Mouse (Mus musculus) intestine, embryonic 14.5 days (tissue): ENCODE data around the gene Pbx4. TPM values are rescaled to one million over a fixed set of nuclear protein-coding genes. Genes with fewer than 3 reads are reported as not detected.

ENCODE experiments used
- ATAC-seq: fragments of 200-750 bp; cut with Nextera tagmentation; replicated peaks from 2 replicates; pipeline ENCODE4 v1.8.0; 2017; ENCODE audit warnings: low read depth, moderate number of reproducible peaks, moderate TSS enrichment, moderate library complexity; ENCODE audit not compliant: low FRiP score, low TSS enrichment
- DNase-seq: peaks from one replicate; pipeline ENCODE4 v3.0.0-alpha.2; 2018; ENCODE audit warnings: low spot score
- H3K27ac ChIP-seq: fragments of 300-500 bp; sonication (generic); 2 replicates; pipeline ENCODE4 v1.5.1; 2014; ENCODE audit warnings: low read depth, mild to moderate bottlenecking, control low read depth
- H3K27me3 ChIP-seq: fragments of 300-500 bp; sonication (generic); replicated peaks from 2 replicates; pipeline ENCODE4 v1.6.1; 2014; ENCODE audit warnings: low read length, control low read depth; ENCODE audit not compliant: control insufficient read depth, insufficient read depth
- H3K36me3 ChIP-seq: fragments of 300-500 bp; sonication (generic); 2 replicates; pipeline ENCODE4 v1.6.1; 2014; ENCODE audit warnings: low read length, control low read depth; ENCODE audit not compliant: control insufficient read depth, insufficient read depth
- H3K4me1 ChIP-seq: fragments of 300-500 bp; sonication (generic); replicated peaks from 2 replicates; pipeline ENCODE4 v1.6.1; 2014; ENCODE audit warnings: low read length, control low read depth, mixed read lengths; ENCODE audit not compliant: control insufficient read depth, insufficient read depth
- H3K4me2 ChIP-seq: fragments of 300-500 bp; sonication (generic); 2 replicates; pipeline ENCODE4 v1.6.1; 2014; ENCODE audit warnings: low read length
- H3K4me3 ChIP-seq: fragments of 300-500 bp; sonication (generic); 2 replicates; pipeline ENCODE4 v1.5.1; 2014; ENCODE audit warnings: low read depth, low read length, control low read depth, mixed read lengths
- H3K9ac ChIP-seq: fragments of 300-500 bp; sonication (generic); 2 replicates; pipeline ENCODE4 v1.6.1; 2014; ENCODE audit warnings: mild to moderate bottlenecking, low read length
- H3K9me3 ChIP-seq: fragments of 300-500 bp; sonication (generic); 2 replicates; pipeline ENCODE4 v1.6.1; 2016; ENCODE audit warnings: low read length, control low read depth; ENCODE audit not compliant: control insufficient read depth
- WGBS: fragments of 180-500 bp; shearing (Covaris S2); extraction: QIAGEN DNeasy Blood & Tissue Kit; methylation state at CpG from one replicate; pipeline ENCODE4 v1.1.7; 2014; 5-methylcytosine and 5-hydroxymethylcytosine counted together
- polyA plus RNA-seq: library from polyadenylated mRNA; unstranded; fragments of >200 nt; fragmentation: Nextera tagmentation; extraction: Ambion mirVana; gene quantifications from 2 replicates; pipeline ENCODE4 v1.2.1, GENCODE M21; 2014

The Pbx4 gene
- polyA plus RNA-seq, 1 experiment from 2014 or later: 5.7 TPM

GRCm38 (mm10) chr8:69902163-69903062 is 70.1 kb downstream of the Pbx4 start, which contains the start of the genes Tssk6, Ndufa13 and Yjefn3:
Gene Tssk6, plus strand, starts transcription at chr8:69902184.
Gene Ndufa13, minus strand, starts transcription at chr8:69902558.
Gene Yjefn3, minus strand, starts transcription at chr8:69902712.
- Histone ChIP-seq H3K27ac (peak within 1 kb of the TSS; percentile 87), H3K9me3 (no peaks in the 10 kb centered on the region), H3K36me3 (peaks cover 13% of the 10 kb centered on the region), H3K9ac (peak within 1 kb of the TSS; percentile 66), H3K4me1 (peaks cover 22% of the 10 kb centered on the region; the same call in 1 of the 2 replicates), H3K27me3 (no peaks in the 10 kb centered on the region), H3K4me2 (peak within 1 kb of the TSS; percentile 97), H3K4me3 (peak within 1 kb of the TSS; percentile 64)
- DNase-seq (no peak), ATAC-seq (peak; percentile 29)
- 5% methylated on average over 89 of the region's 89 CpGs for WGBS

DNA sequence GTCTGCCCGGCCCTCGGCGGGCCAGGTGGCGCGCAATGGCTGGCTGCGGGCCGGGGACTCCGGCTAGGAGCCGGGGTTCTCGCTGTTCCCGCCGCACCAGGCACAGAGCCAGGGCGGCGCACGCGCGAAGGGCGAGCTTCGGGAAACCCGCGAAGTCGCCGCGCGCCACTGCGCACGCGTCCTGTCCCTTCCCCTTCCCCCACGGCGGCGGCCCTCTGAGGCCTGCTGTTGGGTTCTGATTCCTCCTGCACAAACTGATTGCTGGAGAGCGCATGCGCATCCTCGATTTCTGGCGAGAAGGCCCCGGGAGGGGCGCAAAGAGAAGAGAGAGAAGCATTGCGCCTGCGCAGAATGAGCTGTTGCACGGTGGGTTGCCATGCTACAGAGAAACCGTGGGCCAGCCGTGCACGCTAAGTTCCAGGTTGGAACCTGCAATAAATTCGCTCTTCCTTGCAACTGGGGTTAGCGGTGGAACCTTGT is 70.8 kb downstream of the Pbx4 start:
- peaks cover 12% of the 10 kb centered on the region for H3K36me3 ChIP-seq
- peaks cover 22% of the 10 kb centered on the region; the same call in 1 of the 2 replicates for H3K4me1 ChIP-seq
- no peaks in the 10 kb centered on the region for H3K9me3 ChIP-seq
- DNase-seq (peak; percentile 96), ATAC-seq (peak; percentile 82)
- under 1% methylated on average over 45 of the region's 45 CpGs for WGBS
- no peaks in the 10 kb centered on the region for H3K27me3 ChIP-seq
- H3K9ac ChIP-seq: peak overlapping the region; percentile 54
- H3K27ac ChIP-seq: peak overlapping the region; percentile 72
- peak overlapping the region; percentile 64 for H3K4me3 ChIP-seq
- H3K4me2 ChIP-seq: peak overlapping the region; percentile 97

DNA sequence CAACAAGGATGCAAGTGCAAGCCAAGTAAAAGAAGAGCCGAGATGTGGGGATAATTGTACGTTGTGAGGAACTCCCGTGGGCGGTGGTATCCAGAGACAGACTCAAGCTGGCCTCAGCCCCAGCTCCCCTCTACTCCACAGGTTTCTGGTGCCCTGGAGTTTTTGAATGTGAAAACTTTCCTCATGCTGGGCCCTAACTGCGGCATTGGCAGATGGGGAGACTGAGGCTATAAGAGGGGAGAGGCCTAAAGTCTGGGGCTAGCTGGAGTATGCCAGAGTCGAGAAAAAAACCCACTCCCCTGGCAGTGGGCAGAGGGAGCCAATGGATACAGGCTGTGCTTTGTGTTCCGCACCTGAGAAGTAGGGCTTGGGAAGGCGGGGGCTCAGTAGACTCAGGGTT is 71.8 kb downstream of the Pbx4 start:
- no peak for DNase-seq
- Histone ChIP-seq H3K9me3 (no peaks in the 10 kb centered on the region), H3K4me3 (0 out of 2 replicates have a peak overlapping the region, but pooled peaks have one; percentile 64), H3K36me3 (peaks cover 16% of the 10 kb centered on the region), H3K27ac (no peak overlapping the region), H3K9ac (no peak overlapping the region), H3K4me2 (peak overlapping the region; percentile 97), H3K27me3 (no peaks in the 10 kb centered on the region), H3K4me1 (peaks cover 22% of the 10 kb centered on the region; the same call in 1 of the 2 replicates)
- 76% methylated on average over 8 of the region's 8 CpGs for WGBS
- ATAC-seq: no peak

DNA sequence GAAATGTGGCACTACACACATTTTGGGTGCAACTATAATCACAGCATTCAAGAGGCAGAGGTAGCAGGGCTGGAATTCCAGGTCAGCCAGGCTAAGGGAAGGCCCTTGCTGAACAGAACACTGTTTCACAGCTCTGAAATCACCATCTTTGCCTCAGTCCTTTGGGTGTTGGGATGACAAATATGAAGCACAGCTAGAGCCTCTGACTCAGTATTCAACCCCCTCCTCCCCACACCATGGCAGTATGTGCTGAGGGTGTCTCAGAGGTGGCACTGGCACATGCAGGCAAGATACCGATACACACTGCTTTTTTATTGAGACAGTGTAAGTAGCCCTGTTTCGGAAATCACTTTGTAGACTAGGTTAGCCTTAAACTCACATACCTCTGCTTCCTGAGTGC is 74.0 kb downstream of the Pbx4 start:
- 0 out of 2 replicates have a peak, but pooled peaks cover 10% of the 10 kb centered on the region for H3K4me1 ChIP-seq
- no peak for ATAC-seq
- no peak overlapping the region for H3K9ac ChIP-seq
- H3K27me3 ChIP-seq: no peaks in the 10 kb centered on the region
- H3K9me3 ChIP-seq: no peaks in the 10 kb centered on the region
- no peak for DNase-seq
- WGBS: 81% methylated on average over 2 of the region's 2 CpGs
- H3K4me2 ChIP-seq: no peak overlapping the region
- H3K36me3 ChIP-seq: peaks cover 38% of the 10 kb centered on the region
- no peak overlapping the region for H3K4me3 ChIP-seq
- no peak overlapping the region for H3K27ac ChIP-seq

DNA sequence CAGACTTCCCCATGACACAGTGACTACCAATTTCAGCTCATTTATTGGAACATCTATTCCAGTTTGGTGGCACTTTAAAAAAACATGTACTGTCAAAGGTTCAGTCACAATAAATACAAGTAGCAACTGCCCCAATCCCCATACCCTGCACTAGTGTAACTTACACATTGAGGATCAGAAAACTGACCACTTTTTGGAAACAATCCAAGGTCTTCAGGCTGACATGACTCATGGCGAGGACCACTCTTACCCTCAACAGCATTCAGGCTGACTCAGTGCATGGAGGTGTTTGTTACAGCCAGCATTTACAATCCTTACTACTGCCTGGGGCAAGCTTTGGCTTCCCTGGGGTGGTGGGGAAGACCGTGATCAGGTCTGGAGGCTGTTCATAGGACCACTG is 74.8 kb downstream of the Pbx4 start:
- 0 out of 2 replicates have a peak, but pooled peaks cover 6% of the 10 kb centered on the region for H3K4me1 ChIP-seq
- no peaks in the 10 kb centered on the region for H3K27me3 ChIP-seq
- no peak overlapping the region for H3K27ac ChIP-seq
- H3K4me3 ChIP-seq: no peak overlapping the region
- ATAC-seq: no peak
- 88% methylated on average over 2 of the region's 2 CpGs for WGBS
- peaks cover 46% of the 10 kb centered on the region for H3K36me3 ChIP-seq
- no peak overlapping the region for H3K9ac ChIP-seq
- H3K9me3 ChIP-seq: no peaks in the 10 kb centered on the region
- H3K4me2 ChIP-seq: no peak overlapping the region
- DNase-seq: no peak

DNA sequence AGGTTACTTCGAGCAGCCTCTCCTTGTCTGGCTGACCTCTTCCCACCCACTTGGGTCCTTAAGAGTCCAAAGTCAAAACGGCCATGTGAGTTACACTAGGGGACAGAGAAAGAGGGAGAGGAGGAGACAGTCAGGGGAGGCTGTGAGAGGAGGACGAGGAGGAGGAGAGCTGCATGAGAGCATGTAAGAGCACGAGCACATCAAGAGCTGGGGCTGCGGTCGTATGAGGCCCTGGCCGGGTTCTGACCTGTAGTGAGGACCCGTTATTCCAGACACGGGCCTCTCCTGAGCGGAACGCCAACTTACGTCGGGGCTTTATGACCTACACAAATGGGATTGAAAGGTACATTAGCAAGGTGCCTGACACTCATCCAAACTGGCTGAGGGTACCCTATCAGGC is 79.6 kb downstream of the Pbx4 start:
- DNase-seq: no peak
- Histone ChIP-seq H3K27me3 (no peaks in the 10 kb centered on the region), H3K9me3 (no peaks in the 10 kb centered on the region), H3K4me1 (no peaks in the 10 kb centered on the region), H3K4me2 (no peak overlapping the region), H3K36me3 (peaks cover 94% of the 10 kb centered on the region), H3K27ac (no peak overlapping the region), H3K4me3 (no peak overlapping the region), H3K9ac (no peak overlapping the region)
- WGBS: 94% methylated on average over 13 of the region's 13 CpGs
- ATAC-seq: no peak

GRCm38 (mm10) chr8:69912478-69913074 is 80.3 kb downstream of the Pbx4 start:
- H3K9me3 ChIP-seq: no peaks in the 10 kb centered on the region
- H3K4me2 ChIP-seq: no peak overlapping the region
- H3K27ac ChIP-seq: no peak overlapping the region
- H3K4me1 ChIP-seq: no peaks in the 10 kb centered on the region
- no peak for ATAC-seq
- no peak overlapping the region for H3K9ac ChIP-seq
- DNase-seq: no peak
- peaks cover 100% of the 10 kb centered on the region for H3K36me3 ChIP-seq
- WGBS: 88% methylated on average over 12 of the region's 12 CpGs
- no peaks in the 10 kb centered on the region for H3K27me3 ChIP-seq
- H3K4me3 ChIP-seq: no peak overlapping the region

- Histone ChIP-seq H3K27ac (no peak overlapping the region), H3K4me1 (no peaks in the 10 kb centered on the region), H3K9ac (no peak overlapping the region), H3K36me3 (peaks cover 81% of the 10 kb centered on the region), H3K4me2 (no peak overlapping the region), H3K27me3 (no peaks in the 10 kb centered on the region), H3K4me3 (no peak overlapping the region), H3K9me3 (no peaks in the 10 kb centered on the region)
- no peak for ATAC-seq
- no peak for DNase-seq
- WGBS: 89% methylated on average over 4 of the region's 4 CpGs
Measured at GRCm38 (mm10) chr8:69914526-69914925, 82.2 kb downstream of the Pbx4 start.
